Mouse (Mus musculus): ENCODE results near the gene Zbtb20. TPM values are rescaled to one million over a fixed set of nuclear protein-coding genes. Genes with fewer than 3 reads are reported as not detected.

The Zbtb20 gene
- polyA plus RNA-seq, 1 experiment from 2014 or later, result 54.7 TPM

DNA sequence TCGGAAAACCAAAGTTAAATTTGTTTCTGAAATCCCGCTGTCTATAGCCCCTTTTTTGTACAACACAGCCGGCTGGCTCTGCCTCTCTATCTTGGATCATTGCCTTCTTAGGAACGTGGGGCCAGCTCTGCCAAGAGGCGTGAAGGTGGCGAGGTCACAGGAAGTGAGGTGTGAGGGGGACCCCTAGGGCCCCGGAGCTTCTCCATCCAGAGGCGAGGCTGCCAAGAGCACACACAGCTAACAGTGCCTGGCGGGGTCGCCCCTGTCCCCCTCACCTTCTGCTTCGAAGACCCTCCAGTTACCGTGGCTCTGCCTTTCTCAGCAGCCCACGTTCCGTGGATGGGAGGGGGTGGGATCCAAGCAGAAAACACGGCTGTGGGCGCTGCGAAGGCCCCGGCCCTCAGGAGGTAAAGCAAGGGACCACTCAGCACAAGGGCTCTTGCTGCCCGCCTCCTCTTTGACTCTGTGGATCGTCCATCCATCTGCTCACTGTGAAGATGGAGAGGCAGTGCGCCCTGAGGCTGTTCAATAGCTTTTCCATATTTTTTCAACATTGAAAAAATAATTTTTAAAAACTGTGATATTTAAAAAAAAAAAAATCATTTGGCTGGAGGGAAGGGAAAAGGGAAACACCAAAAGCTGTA, 762.8 kb downstream of the Zbtb20 start:
- no peak for DNase-seq (ENCODE audit: low spot score)
- 88% methylated on average over 21 of the region's 21 CpGs for WGBS
- Histone ChIP-seq H3K36me3 (ENCODE audit: control insufficient read depth, insufficient read depth, low read length) (no peaks in the 10 kb centered on the region), H3K27ac (ENCODE audit: low read depth, low read length) (no peak overlapping the region), H3K4me1 (replicated peaks; ENCODE audit: control insufficient read depth, insufficient read depth, low read length) (no peaks in the 10 kb centered on the region), H3K4me2 (ENCODE audit: low read depth, low read length, severe bottlenecking) (no peak overlapping the region), H3K4me3 (ENCODE audit: low read depth, low read length) (no peak overlapping the region), H3K9me3 (ENCODE audit: control insufficient read depth, low read length) (no peaks in the 10 kb centered on the region), H3K9ac (ENCODE audit: low read length) (no peak overlapping the region), H3K27me3 (ENCODE audit: control insufficient read depth, insufficient read depth, low read length) (no peaks in the 10 kb centered on the region)
- no peak for ATAC-seq (replicated peaks; ENCODE audit: low FRiP score)

DNA sequence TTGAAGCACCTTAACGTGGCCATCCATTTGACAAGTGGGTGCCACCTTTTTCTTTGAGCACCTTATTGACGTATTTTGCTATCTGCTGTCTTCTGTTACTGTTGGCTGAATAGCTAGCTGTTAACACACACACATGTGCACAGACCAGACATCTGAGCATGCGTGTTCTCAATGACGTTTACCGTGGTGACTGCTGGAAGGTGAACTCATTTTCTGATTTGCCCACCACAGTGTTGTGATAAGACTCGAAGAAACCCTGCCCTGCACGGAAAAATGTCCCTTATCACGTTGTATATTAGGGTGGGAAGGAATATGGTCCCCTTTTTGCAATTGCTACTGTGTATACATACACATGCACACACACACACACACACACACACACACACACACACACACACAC, 765.5 kb downstream of the Zbtb20 start:
- Histone ChIP-seq H3K4me1 (replicated peaks; ENCODE audit: control insufficient read depth, insufficient read depth, low read length) (no peaks in the 10 kb centered on the region), H3K4me3 (ENCODE audit: low read depth, low read length) (no peak overlapping the region), H3K9me3 (ENCODE audit: control insufficient read depth, low read length) (no peaks in the 10 kb centered on the region), H3K27ac (ENCODE audit: low read depth, low read length) (no peak overlapping the region), H3K27me3 (ENCODE audit: control insufficient read depth, insufficient read depth, low read length) (no peaks in the 10 kb centered on the region), H3K36me3 (ENCODE audit: control insufficient read depth, insufficient read depth, low read length) (no peaks in the 10 kb centered on the region), H3K4me2 (ENCODE audit: low read depth, low read length, severe bottlenecking) (no peak overlapping the region), H3K9ac (ENCODE audit: low read length) (no peak overlapping the region)
- ATAC-seq (replicated peaks; ENCODE audit: low FRiP score) (no peak), DNase-seq (ENCODE audit: low spot score) (no peak)
- WGBS, result 88% methylated on average over 8 of the region's 8 CpGs

DNA sequence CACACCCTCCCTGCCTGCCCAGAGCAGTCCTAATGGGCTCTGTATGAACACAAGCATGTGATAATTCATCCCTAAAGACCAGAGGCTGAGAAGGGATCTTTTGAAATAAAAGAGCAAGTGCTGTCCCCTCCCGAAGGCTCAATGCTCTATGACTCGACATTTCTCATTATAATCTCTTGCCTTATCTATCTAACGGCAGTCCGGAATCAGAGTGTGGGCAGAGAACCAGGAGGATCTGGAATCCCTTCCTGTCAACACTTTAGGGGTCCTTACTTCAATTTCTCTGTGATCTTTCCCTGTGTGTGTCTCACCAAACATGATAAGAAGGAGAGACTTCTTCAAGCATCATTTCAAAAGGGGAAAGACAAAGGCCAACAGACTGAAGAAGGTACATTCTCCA, 770.2 kb downstream of the Zbtb20 start:
- ATAC-seq (replicated peaks; ENCODE audit: low FRiP score) (no peak), DNase-seq (ENCODE audit: low spot score) (no peak)
- Histone ChIP-seq H3K27ac (ENCODE audit: low read depth, low read length) (no peak overlapping the region), H3K9ac (ENCODE audit: low read length) (no peak overlapping the region), H3K27me3 (ENCODE audit: control insufficient read depth, insufficient read depth, low read length) (no peaks in the 10 kb centered on the region), H3K4me2 (ENCODE audit: low read depth, low read length, severe bottlenecking) (no peak overlapping the region), H3K4me3 (ENCODE audit: low read depth, low read length) (no peak overlapping the region), H3K9me3 (ENCODE audit: control insufficient read depth, low read length) (no peaks in the 10 kb centered on the region), H3K36me3 (ENCODE audit: control insufficient read depth, insufficient read depth, low read length) (no peaks in the 10 kb centered on the region), H3K4me1 (replicated peaks; ENCODE audit: control insufficient read depth, insufficient read depth, low read length) (no peaks in the 10 kb centered on the region)
- 79% methylated on average over 4 of the region's 4 CpGs for WGBS

DNA sequence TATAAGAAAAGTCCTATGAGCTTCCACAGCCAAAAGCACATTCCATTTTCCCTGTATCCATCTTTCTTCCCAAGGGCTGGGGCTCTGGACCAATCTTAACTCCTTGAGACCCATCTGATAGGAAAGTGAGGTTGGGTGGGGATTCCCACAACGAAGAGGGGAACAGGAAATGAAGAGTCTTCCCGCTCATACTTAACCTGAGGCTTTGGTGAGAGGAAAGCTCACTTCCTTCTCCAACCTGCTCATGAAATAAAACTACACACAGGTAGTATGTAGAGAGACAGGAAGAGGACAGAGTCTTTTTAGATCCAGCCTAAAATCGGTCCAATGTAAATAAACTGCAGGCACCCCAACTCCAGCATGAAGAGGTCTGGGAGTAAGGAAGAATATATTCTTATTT, 771.3 kb downstream of the Zbtb20 start:
- Histone ChIP-seq H3K36me3 (ENCODE audit: control insufficient read depth, insufficient read depth, low read length) (no peaks in the 10 kb centered on the region), H3K4me2 (ENCODE audit: low read depth, low read length, severe bottlenecking) (no peak overlapping the region), H3K4me1 (replicated peaks; ENCODE audit: control insufficient read depth, insufficient read depth, low read length) (no peaks in the 10 kb centered on the region), H3K9me3 (ENCODE audit: control insufficient read depth, low read length) (no peaks in the 10 kb centered on the region), H3K27me3 (ENCODE audit: control insufficient read depth, insufficient read depth, low read length) (no peaks in the 10 kb centered on the region), H3K4me3 (ENCODE audit: low read depth, low read length) (no peak overlapping the region), H3K9ac (ENCODE audit: low read length) (no peak overlapping the region), H3K27ac (ENCODE audit: low read depth, low read length) (no peak overlapping the region)
- ATAC-seq (replicated peaks; ENCODE audit: low FRiP score) (no peak), DNase-seq (ENCODE audit: low spot score) (no peak)
- WGBS, result 91% methylated on average over 3 of the region's 3 CpGs

DNA sequence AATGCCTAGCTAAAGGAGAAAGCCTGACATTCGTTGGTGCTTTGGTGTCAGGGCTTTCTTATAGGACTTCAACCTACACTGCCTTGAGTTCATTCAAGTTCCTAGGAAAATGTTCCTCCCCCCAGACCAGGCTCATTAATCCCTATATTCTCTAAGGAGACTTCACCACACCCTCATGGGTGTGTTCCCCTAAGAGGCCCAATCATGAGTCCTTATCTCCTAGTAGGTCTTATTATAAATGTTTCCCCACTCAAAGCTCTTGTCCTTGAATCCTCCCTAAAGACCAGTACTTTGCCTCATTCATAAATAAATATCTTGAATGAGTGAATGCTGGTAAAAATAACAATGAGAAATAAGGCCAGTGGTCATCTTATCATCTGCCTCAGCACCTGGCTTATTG, 772.0 kb downstream of the Zbtb20 start:
- Histone ChIP-seq H3K36me3 (ENCODE audit: control insufficient read depth, insufficient read depth, low read length) (no peaks in the 10 kb centered on the region), H3K9ac (ENCODE audit: low read length) (no peak overlapping the region), H3K4me3 (ENCODE audit: low read depth, low read length) (no peak overlapping the region), H3K4me2 (ENCODE audit: low read depth, low read length, severe bottlenecking) (no peak overlapping the region), H3K4me1 (replicated peaks; ENCODE audit: control insufficient read depth, insufficient read depth, low read length) (no peaks in the 10 kb centered on the region), H3K9me3 (ENCODE audit: control insufficient read depth, low read length) (no peaks in the 10 kb centered on the region), H3K27ac (ENCODE audit: low read depth, low read length) (no peak overlapping the region), H3K27me3 (ENCODE audit: control insufficient read depth, insufficient read depth, low read length) (no peaks in the 10 kb centered on the region)
- 91% methylated on average over 1 of the region's 1 CpGs for WGBS
- ATAC-seq (replicated peaks; ENCODE audit: low FRiP score) (no peak), DNase-seq (ENCODE audit: low spot score) (no peak)

DNA sequence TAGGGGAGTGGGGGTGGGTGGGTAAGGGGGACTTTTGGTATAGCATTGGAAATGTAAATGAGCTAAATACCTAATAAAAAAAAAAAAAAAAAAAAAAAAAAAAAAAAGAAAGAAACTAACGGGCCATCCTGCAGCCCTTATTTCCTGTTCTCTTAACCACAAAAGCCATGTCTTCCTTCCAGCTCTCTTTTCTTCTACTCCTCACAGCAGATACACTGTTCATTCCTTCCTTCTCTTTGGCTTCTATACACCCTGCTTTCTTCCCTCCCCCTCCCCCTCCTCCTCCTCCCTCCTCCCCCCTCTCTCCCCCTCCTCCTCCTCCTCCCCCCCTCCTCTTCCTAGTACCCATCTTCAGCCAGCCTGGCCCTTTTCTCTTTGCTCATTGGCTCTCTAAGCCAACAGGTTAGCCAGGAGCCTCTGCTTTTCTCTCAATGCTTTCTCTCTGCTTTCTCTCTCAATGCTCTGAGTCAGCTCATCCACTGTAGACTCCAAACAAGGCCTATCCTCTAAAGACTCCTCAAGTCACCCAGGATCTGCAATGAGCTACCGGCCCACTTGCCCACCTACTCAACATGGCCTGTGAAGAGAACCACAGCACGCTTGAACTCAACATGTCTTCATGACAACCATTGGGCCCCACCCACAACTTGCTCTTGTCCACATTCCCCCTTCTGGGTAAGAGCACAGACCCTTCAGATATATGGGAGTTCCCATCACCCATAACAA, 774.8 kb downstream of the Zbtb20 start:
- Histone ChIP-seq H3K4me1 (replicated peaks; ENCODE audit: control insufficient read depth, insufficient read depth, low read length) (no peaks in the 10 kb centered on the region), H3K4me2 (ENCODE audit: low read depth, low read length, severe bottlenecking) (no peak overlapping the region), H3K27ac (ENCODE audit: low read depth, low read length) (no peak overlapping the region), H3K27me3 (ENCODE audit: control insufficient read depth, insufficient read depth, low read length) (no peaks in the 10 kb centered on the region), H3K9ac (ENCODE audit: low read length) (no peak overlapping the region), H3K4me3 (ENCODE audit: low read depth, low read length) (no peak overlapping the region), H3K36me3 (ENCODE audit: control insufficient read depth, insufficient read depth, low read length) (no peaks in the 10 kb centered on the region), H3K9me3 (ENCODE audit: control insufficient read depth, low read length) (no peaks in the 10 kb centered on the region)
- WGBS, result 97% methylated on average over 2 of the region's 3 CpGs
- no peak for ATAC-seq (replicated peaks; ENCODE audit: low FRiP score)
- no peak for DNase-seq (ENCODE audit: low spot score)

DNA sequence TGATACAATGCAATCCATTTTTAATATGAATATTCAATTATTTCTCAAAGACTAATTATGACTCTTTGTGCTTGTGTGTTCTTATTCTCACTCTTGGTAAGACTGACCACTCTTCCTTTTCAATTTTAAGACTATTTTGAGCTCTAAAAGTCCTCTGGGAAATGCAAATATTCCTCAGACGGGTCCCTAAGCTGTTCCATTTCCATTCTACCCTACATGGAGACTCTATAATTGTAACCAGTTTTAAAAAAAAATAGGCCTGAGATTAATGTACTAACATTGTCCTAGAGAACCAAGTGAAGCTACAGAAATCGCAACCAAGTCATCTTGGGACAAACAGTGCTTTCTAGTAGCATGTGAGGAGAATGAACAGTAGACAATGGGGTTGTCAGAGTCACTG, 777.6 kb downstream of the Zbtb20 start:
- no peaks in the 10 kb centered on the region for H3K9me3 ChIP-seq (ENCODE audit: control insufficient read depth, low read length)
- H3K27ac ChIP-seq (ENCODE audit: low read depth, low read length), result no peak overlapping the region
- ATAC-seq (replicated peaks; ENCODE audit: low FRiP score) (no peak), DNase-seq (ENCODE audit: low spot score) (no peak)
- H3K4me2 ChIP-seq (ENCODE audit: low read depth, low read length, severe bottlenecking), result no peak overlapping the region
- 80% methylated on average over 2 of the region's 2 CpGs for WGBS
- no peak overlapping the region for H3K9ac ChIP-seq (ENCODE audit: low read length)
- H3K4me3 ChIP-seq (ENCODE audit: low read depth, low read length), result no peak overlapping the region
- no peaks in the 10 kb centered on the region for H3K36me3 ChIP-seq (ENCODE audit: control insufficient read depth, insufficient read depth, low read length)
- no peaks in the 10 kb centered on the region for H3K4me1 ChIP-seq (replicated peaks; ENCODE audit: control insufficient read depth, insufficient read depth, low read length)
- H3K27me3 ChIP-seq (ENCODE audit: control insufficient read depth, insufficient read depth, low read length), result no peaks in the 10 kb centered on the region

DNA sequence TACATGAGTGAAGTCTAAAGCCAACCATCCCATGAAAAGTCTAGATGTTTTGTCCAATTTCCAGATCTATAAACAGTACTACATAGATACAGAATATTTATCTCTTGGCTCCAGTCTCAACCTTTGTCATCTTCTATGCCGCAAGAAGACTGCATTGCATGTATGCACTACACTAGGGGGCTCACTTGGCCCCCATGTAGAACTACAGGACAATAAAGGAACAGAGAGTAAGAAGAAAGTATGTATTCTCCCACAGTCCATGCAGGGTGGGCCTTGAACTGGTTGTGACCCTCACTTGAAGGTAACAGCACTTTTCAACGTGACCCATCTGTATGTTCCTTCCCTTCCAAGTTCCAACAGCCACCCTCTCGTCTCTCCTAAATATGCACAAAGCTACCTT, 778.6 kb downstream of the Zbtb20 start:
- ATAC-seq (replicated peaks; ENCODE audit: low FRiP score), result no peak
- no peak overlapping the region for H3K4me2 ChIP-seq (ENCODE audit: low read depth, low read length, severe bottlenecking)
- H3K36me3 ChIP-seq (ENCODE audit: control insufficient read depth, insufficient read depth, low read length), result no peaks in the 10 kb centered on the region
- no peak overlapping the region for H3K4me3 ChIP-seq (ENCODE audit: low read depth, low read length)
- H3K4me1 ChIP-seq (replicated peaks; ENCODE audit: control insufficient read depth, insufficient read depth, low read length), result no peaks in the 10 kb centered on the region
- no peak overlapping the region for H3K9ac ChIP-seq (ENCODE audit: low read length)
- H3K27ac ChIP-seq (ENCODE audit: low read depth, low read length), result no peak overlapping the region
- 94% methylated on average over 3 of the region's 3 CpGs for WGBS
- no peaks in the 10 kb centered on the region for H3K27me3 ChIP-seq (ENCODE audit: control insufficient read depth, insufficient read depth, low read length)
- no peaks in the 10 kb centered on the region for H3K9me3 ChIP-seq (ENCODE audit: control insufficient read depth, low read length)
- DNase-seq (ENCODE audit: low spot score), result no peak

Measured in forebrain, embryonic 11.5 days (tissue).